Mouse (Mus musculus): ENCODE data around the gene Prdm16.

DNA sequence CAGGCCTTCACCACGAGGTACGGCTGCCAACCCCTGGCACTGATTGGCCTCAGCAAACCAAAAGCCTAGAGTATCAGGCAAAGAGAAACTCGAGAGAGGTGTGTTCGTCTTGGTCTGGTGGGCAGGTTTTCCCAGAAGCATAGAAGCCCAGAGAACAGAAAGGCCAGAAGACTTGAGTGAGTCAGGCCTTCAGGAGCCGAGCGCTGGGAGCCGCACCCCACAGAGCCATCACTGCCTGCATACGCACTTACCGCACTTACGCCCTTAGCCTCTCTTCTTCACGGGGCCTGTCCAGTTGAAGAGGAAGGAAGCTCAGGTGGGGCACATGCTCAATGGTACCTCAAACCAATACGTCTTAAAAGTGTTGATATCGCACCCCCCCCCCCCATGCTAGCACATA, 53.0 kb downstream of the Prdm16 start:
- TF ChIP-seq CTCF (IDR thresholded peaks at IDR 0.05; ENCODE audit: extremely low read depth, insufficient read depth, insufficient read length, insufficient replicate concordance): no peak
- no peak for TF ChIP-seq POLR2A (IDR thresholded peaks at IDR 0.05; ENCODE audit: low read depth, low read length)
